Mouse (Mus musculus) cerebellum, adult (tissue): ENCODE measurements around the gene Acsl5.

Experiments
- ATAC-seq: cut with Nextera tagmentation; 2 replicates; pipeline ENCODE4 v1.9.2; 2017; ENCODE audit warnings: mild to moderate bottlenecking, moderate library complexity, mixed read lengths; ENCODE audit not compliant: insufficient number of reproducible peaks, low FRiP score, low TSS enrichment

Gene Acsl5

DNA sequence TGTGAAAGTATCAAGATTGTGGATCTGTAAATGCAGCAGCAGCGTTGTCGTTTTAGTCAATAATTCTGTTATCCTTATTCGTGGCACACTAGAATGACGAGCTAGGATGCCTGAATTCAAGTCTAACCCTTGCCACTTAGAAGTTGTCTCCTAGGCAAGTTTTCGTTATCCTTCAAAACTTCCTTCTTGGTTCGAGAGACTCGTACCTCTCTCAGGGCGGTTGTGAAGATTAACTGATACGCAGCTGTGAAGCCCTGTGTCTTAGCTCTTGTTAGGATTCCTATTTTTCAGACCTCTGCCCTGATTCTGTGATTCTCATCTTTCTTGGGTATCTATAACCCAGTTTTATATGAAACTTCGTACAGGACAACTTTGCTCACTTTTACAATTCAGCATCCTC lies 65.2 kb downstream of the Acsl5 start:
- no peak for ATAC-seq

- ATAC-seq, result no peak
Measured at GRCm38 (mm10) chr19:55319036-55319435, 67.3 kb downstream of the Acsl5 start.

DNA sequence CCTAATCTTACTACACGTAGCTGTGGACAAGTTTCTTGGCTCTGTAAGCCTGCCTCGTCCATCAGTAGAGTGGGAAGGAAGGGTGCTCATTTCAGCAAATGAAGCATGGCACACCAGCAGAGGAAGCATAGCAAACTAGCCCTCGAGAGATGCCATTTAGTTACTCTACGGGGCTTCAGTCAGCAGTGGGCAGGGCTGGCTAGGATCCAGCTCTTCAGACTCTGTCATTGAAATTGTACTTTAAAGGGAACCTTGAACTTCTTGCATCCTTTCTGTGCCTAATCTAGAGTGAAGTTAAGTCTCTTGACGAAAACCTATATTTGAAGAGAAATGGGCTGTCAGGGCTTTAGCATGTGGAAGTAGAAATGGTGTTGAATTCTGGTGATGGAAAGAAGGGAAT lies 67.8 kb downstream of the Acsl5 start:
- no peak for ATAC-seq

DNA sequence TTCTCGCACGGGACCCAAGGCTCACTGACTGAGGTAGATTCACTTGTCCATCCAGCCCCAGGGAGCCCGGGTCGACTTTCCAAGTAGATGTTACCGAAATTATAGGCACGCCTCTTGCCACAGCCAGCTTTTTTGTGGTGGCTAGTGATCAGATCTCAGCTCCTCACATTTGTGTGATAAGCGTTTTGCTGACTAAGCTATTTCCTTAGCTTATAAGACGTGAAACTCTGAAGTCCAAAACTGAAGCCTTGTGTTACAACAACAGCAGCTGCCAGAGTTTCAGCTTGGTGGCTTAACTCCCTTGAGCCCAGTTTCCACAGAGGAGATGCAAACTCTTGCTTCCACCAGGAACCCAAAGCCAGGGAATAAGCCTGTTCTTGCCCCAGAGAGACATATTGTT lies 70.9 kb downstream of the Acsl5 start:
- no peak for ATAC-seq

DNA sequence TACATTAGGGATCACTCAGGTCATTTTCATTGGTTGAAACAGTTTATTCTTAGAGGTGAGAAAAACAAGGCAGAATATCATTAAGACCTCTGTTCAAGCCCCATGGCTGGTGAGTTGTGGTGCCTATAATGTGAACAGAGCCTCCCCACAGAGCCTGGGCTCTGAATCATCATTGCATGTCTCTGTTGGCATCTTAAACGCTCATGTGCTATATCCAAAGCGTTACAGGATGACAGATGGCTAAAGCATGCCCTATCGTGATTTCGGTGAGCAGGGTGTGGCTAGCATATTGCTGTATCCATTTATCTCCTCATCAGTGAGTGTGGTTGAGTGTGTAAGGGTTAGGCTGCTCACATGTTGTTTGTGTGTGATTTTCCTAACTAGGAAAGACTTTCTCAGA lies 75.8 kb downstream of the Acsl5 start:
- ATAC-seq, result 0 out of 2 replicates have a peak, but pooled peaks have one; percentile 45

DNA sequence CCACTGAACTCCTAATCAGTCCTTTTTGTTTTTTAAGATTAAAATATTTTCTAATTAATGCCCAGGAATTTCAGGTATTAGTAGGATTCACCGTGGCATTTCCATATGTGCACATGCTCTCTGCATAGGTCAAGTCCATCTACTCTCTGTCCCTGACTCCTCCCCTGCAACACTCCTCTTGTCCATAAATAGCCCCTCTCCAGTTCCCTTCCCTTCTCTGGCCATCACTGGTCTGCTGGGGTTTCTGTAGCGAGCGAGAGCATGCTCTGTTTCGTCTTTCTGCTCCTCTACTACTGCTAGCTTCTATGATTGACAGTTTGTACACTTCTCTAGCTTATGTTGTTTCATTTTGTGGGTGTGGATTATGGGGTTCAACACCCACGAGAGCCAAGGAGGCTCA lies 80.0 kb downstream of the Acsl5 start:
- no peak for ATAC-seq

GRCm38 (mm10) chr19:55332641-55333268 lies 81.0 kb downstream of the Acsl5 start:
- peak; percentile 80 for ATAC-seq

DNA sequence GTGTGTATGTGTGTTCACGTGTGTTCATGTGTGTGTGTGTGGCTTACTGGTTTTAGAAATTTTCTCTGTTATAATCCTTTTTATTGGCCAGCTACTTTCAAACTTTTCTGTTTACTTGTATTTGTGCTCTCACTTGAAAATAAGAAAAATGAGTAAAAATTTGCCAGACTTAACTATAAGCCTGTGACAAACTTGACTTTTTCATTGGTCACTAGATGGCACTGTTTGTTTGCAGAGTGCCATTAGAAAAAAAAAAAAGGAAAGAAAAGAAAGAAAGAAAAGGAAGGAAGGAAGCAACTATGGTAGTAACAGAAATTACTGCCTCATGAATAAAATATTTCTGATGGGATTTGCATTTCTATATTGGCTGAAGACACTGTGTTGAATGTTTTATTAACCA lies 84.1 kb downstream of the Acsl5 start:
- ATAC-seq, result no peak

DNA sequence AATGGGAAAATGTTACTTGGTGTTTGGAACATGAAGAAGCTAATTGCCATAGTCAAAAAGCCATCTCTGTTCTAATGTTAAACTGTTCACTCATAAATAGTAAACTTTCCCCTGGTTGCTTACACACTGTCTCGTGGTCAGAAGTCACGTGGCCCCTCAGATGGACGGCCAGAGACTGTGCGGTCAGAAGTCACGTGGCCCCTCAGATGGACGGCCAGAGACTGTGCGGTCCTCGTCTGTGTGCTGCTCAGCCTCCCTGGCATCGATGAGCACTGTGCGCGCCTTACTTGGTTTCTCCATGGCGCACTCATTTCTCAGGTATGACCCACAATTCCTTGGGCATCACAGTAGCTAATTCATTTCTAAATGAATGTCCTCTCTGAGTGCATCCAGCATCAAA lies 84.7 kb downstream of the Acsl5 start:
- ATAC-seq, result no peak

GRCm38 (mm10) chr19:55337066-55337465 lies 85.3 kb downstream of the Acsl5 start:
- ATAC-seq, result no peak

- no peak for ATAC-seq
Measured at GRCm38 (mm10) chr19:55337664-55338063, 85.9 kb downstream of the Acsl5 start.

- ATAC-seq, result no peak
Measured at GRCm38 (mm10) chr19:55340521-55340920, 88.8 kb downstream of the Acsl5 start.

DNA sequence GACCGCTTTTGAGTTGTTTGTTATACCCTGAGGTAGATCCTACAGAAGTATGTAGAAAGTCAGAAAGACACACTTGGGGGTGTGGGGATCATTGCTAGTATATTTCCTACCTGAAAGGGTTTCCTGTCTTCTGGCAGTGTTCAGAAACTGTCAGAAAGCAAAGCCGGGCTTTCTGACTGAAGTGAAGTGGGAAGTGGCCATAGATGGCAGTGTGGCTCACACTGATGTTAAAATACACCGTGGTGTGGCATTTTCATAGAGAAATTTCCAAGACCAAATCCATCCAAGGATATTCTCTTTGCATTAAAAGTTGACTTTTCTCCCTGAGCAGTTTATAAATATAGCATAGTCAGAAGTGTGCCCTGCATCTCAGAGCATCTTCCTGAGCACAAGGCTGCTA lies 89.6 kb downstream of the Acsl5 start:
- ATAC-seq, result no peak

- no peak for ATAC-seq
Measured at GRCm38 (mm10) chr19:55342423-55342822, 90.7 kb downstream of the Acsl5 start.

GRCm38 (mm10) chr19:55343274-55343673 lies 91.5 kb downstream of the Acsl5 start:
- no peak for ATAC-seq
